Mouse (Mus musculus) erythroid progenitor cell, adult 5-6 weeks (primary cell): ENCODE data around the gene Galnt14. TPM values are rescaled to one million over a fixed set of nuclear protein-coding genes. Genes with fewer than 3 reads are reported as not detected.

ENCODE experiments used
- ATAC-seq: replicated peaks from 2 replicates; pipeline ENCODE4 v1.8.0; 2016; ENCODE audit warnings: moderate number of reproducible peaks, mild to moderate bottlenecking, moderate TSS enrichment, inconsistent platforms; ENCODE audit not compliant: poor library complexity, low FRiP score, severe bottlenecking
- total RNA-seq, 2 experiments: library from RNA; stranded (forward) in 1 of 2; stranded (reverse) in 1 of 2; fragments of 150-400 nt in 1 of 2; fragments of 186-747, 209-891 nt in 1 of 2; gene quantifications; 2 replicates each; pipeline versions ENCODE4 v1.2.3 to v1.2.4; 2015 to 2017; ENCODE audit warnings: low replicate concordance in 2 of 2

The Galnt14 gene
- not detected in 2 replicates for total RNA-seq (2015; ENCODE audit: low replicate concordance)
- total RNA-seq (2017; ENCODE audit: low replicate concordance): not detected in 2 replicates

DNA sequence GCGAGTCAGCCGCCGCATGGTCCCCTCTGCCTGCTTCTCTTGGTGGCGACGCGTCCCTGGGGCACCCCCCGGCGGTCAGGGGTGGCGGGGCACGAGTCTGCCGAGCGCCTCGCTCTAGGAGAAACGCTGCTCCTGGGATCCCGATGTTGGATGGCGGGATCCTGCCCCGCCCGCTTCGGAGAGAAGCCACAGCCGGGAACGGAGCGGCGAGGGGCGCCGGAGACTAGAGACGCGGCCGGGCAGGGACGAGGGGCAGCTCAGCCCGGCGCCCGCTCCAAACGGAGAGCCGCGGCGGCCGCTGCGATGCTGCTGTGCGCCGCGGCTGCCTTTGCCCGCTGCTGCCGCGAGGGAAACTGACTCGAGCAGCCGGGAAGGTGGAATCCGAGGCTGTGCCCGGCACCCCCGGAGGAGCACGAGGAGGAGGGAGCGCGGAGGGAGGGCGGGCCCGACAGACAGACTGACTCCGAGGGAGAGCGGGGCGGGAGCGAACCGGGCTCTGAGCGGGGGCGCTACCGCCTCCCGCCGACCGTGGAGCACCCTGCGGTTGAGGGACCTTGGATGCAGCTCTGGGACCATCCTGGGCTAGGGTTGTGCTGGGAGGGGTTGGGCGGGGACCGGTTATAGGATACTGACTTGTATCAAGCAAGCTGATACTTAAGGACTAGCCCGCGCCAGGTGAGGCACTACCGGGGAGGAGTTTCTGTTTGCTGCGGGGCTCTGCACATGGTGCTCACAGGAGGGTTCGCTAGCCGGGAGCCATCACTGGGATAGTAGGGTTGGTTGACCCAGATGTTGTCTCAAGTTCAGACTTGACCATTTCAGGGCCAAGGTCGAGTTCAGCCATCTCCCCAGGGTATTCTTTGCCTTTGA, at the start of gene Galnt14:
Gene Galnt14 (minus strand): TSS at position 412 of the 870 bp plus-strand sequence.
- ATAC-seq: no peak

DNA sequence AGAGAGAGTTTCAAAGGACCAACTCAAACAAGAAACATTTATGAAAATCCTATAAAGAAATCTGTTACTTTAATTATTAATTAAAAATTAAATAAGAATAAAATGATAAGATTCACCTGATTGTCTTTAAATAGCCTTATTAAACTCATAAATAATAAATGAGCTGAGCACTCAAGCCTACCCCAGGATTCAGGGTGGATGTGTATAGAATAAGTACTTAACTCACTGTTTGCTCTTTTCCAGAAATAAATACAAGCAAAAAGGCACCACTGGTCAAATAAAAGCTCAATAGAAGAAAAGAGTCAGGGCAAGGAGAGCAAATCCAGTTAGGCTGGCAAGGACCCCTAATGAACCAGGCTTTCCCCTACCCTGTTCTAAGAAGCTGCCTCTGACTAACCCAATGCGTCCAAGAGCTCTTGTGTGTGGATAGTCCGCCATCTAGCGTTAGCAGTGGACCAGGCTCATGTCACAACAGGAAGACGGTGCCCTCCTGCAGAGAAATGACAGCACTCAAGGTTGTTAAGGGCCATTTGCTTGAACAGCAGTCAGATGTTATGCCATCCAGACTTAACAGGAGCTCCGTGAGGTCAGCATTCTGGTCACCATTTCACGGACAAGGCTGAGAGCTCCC, 33.5 kb upstream of the Galnt14 start:
- ATAC-seq: no peak

DNA sequence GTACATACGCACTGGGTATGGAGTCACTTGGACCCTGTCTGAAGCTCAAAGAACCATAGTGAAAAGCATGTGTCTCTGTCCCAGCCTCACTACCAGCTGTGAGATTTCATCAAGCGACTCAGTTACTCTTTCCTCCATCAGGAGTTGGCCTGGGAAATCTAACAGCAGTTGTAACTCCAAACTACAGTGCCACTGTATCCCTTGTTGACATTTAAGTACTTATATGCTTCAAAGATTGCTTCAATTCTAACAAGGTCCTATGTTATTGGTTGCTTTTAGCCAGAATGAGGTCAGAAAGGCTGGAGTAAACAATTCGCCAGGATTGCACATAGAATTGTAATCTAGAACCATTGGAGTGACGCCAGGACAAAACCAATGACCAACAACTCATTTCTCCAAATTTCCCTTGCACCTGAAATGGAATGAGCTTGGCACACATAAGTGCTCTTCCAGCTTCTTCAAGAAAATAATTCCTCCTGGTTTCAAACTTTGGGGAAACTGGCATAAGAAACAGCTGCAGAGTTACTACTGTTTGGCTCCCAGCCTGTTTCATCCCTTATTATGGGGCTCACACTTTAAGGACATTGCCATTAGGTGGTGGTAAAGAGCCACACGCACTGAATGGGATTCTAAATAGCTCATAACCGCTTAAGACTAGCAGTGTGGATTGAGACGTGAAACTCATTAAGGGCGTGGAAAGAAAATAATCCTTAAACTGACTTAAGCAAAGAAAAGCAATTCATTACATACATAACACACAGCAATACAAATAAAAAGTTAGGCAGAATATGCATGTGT, 13.8 kb upstream of the Galnt14 start:
- ATAC-seq: no peak

DNA sequence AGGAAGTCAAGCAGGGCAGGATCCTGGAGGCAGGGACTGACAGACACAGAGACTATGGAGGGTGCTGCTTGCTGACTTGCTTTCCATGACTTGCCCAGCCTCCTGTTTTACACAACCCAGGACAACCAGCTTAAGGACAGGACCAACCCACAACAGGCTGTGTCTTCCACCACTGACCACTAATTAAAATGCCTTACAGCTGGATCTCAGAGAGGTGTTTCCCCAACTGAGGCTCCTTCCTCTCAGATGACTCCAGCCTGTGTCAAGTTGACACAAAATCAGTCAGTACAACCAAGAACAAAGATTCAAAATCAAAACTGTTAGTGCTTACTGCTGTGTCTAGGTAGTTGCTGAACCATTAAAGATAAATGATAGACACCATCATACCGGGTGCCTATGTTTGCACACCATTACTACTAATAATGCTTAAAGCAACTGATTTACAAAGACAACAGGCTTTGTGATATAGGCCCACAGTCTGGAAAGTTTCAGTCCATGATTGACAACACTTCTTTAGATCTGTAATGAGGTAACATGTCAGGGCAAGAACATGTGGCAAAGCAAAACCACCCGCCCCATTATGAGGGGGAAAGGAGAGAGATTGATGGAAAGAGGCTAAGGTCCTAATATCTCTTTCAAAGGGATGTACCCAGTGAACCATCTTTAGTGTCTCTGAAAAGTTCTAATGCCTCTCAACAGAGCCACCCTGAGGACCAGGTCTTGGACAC, 8.9 kb upstream of the Galnt14 start:
- no peak for ATAC-seq

DNA sequence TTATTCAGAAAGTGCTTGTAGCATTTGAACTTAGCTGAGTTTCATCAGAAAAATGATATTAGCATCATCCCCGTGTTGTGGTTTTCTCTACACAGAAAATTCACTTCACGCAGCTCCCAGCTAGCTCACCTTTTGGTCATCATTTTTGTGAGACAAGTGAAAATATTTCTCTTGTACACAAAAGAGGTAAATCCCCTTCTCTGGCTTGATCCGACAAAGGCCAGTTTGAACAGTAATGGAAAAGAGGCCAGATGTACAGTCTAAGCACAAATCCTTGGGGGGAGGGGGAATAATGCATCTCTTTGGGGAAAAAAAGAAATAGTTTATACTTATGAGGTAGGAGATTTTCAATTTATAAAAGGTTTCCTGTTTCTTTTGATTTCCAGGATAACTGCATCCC, 6.4 kb upstream of the Galnt14 start:
- ATAC-seq: no peak

DNA sequence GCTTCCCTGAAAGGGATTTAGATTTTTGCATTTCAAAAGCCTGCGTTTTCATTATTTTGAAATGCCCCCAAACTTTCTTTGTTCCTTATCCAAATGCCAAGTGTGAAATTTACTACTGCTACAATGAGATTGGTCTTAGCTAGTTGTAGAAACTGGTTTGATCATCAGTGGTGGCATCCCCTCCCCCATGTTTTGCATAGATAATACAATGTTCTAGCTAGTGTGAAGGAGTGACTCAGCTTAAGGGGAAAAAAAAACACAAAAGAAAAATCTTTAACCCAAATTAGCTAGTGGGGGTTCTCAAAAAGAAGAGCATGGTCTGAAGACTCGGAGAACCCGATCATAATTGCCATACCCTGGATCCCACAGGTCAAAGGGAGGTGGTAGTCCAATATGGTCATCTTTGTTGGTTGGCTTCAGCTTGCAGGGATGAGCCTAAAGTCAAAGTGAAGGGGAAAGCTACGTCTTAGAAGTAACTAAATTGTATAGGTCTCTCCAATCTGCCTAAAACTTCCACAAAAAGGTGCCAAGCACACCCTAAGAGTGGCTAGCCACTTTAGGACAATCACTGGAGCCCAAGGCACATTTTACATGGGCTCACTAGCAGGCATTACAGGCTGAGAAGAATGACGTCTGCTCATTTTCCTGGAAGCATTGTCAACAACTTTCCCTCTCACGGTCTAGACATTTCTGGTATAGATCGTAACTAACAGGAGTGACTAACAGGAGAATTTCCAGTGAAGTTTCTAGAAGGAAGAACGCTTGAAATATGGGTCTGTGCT, 4.4 kb upstream of the Galnt14 start:
- no peak for ATAC-seq

DNA sequence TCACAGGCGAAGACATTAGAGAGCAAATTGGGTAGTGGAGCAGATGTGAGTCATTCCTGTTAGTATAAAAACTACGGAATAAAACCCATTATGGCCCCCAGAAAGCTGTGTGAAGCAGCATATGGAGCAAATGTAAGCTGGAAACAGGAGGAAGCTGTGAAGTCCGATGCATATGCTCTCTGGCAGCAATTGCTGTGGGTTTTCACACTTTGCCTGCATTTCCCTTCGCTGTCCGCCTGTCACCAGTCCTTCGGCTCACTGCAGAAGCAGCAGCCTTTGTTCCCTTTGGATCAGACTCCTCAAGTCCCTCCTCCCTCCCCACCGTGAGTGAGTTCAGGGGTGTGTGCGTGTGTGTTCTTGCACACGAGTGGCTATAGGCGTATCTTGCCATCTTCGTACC, 3.1 kb upstream of the Galnt14 start:
- ATAC-seq: no peak

DNA sequence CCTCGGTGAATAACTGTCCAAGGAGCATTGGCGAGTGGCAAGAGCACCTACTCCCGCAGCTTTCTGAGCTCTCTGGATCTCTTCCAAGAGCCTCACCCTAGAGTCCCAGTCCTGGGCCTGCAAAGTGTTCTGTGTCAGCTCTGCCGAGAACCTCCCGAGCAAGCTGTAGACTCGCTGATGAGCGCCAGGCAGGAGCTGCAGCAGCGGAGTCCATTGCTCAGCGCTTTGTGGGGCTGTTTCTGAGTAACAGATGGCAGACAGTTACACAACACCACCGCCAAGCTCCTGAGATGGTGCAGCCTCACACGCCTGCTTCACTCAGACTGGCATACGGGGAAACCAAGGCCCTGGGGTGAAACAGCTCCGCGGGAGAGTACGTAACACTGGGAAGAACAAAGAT, 1.7 kb upstream of the Galnt14 start:
- ATAC-seq: no peak

DNA sequence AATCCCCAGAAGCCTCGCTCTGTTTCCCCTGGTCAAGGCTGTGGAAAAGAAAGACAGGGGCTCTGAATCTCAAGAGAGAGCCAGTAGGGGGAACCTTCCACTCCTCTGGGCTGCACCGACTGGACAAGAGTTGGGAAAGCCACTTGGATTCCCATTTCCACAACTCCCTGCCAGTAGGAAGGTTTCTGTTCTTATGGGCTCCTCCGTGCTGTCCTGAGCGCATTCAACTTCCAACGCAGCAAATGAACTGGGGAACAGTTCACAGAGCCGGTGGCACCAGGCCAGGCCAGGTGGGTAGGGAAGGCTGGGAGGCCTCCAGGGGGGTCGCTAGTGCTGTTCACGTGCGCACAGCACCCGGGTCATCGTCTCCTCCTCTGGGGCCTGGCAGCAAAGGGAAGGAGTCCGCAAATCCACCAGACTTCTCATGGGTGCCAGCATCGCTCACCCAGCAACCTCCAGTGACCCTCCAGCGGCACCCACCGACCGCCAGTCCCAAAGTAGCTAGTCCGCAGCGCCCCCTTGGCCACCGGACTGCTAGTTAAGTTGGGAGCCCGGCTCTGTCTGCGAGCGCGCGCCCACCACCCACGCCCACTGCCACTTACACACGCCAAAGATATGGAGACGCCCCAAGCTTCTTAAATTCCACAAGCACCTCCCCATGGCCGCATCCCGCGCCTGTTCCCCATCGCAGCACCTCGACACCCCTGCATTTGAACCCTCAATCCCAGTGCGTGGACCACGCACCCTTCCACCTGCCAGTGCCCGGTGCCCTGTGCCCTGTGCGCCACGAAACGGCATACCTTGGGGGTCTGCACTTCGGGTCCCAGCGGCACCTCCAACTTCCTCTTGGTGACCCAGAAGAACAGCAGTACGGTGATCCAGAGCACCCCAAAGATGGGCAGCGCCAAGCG, 867 bp downstream of the Galnt14 start:
- ATAC-seq: no peak

DNA sequence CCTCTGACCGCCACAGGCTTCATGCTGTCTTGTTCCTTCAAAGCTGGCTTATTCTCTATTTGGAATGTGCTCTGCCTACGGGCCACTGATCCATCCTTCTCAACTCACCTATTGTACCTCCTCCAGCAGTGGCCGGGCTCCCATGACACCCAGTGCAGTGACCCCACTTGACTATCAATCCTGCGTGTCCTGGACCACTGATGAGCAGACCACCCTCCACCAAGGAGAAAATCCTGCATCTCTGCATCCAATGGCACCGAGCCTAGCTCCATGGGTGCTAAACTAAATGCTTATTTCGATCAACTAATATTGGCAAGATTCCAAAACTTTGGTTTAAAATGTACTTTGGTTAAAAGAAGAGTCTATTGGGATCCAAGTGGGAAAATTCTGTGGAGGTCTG, 1.8 kb downstream of the Galnt14 start:
- ATAC-seq: no peak

DNA sequence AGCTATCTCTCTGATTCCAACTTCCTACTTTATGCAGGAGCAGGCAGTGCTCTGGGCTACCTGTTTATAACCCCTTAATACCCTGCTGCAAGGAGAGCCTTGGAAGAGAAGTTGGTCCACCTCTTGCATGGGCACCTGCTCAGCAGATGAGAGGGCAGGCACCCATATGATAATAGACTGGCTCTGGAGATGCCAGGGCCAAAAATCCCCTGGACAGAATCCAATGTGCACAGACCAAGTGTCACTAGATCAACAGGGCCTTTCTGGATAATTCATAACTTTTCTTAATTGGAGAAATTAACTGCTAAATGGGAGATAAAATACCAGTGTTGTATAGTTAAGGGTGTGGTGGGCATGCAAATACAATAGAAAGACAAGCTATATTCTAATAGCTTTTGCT, 6.7 kb downstream of the Galnt14 start:
- no peak for ATAC-seq

DNA sequence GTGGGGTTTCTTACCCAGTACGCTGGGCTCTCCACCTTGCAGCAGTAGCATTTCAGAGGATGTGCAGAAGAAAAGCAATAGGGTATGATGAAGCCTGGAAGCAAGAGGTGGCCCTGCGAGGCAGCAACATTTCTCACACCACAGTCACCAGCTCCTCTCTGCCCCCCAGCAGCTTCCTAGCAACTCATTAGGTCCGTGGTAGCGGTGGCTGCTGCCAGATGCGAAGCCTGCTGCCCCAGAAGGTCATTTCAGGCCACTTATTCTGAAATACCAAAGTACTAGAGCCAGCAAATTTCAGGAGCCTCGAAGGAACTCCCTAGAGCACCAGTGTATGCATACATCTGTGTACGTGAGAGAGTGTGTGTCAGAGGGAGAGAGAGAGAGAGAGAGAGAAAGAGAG, 9.2 kb downstream of the Galnt14 start:
- ATAC-seq: no peak

DNA sequence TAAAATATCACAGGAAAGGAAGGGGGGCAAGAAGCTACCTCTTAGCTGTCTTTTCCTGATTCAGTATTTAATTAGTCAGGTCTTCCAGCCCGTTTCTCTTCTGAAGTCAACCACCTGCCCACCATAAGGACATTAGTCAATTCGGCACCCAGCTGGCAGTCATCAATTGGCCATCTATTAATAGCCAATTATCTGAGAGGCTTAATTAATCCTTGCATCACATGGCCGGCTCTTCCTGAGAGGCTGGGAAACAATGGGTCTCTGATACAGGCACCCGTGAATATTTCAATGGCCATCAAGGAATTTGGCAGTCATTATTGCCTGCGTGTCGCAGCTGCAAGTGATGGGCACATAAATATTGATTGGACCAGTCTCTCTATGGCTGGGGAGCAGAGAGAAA, 10.4 kb downstream of the Galnt14 start:
- ATAC-seq: no peak

DNA sequence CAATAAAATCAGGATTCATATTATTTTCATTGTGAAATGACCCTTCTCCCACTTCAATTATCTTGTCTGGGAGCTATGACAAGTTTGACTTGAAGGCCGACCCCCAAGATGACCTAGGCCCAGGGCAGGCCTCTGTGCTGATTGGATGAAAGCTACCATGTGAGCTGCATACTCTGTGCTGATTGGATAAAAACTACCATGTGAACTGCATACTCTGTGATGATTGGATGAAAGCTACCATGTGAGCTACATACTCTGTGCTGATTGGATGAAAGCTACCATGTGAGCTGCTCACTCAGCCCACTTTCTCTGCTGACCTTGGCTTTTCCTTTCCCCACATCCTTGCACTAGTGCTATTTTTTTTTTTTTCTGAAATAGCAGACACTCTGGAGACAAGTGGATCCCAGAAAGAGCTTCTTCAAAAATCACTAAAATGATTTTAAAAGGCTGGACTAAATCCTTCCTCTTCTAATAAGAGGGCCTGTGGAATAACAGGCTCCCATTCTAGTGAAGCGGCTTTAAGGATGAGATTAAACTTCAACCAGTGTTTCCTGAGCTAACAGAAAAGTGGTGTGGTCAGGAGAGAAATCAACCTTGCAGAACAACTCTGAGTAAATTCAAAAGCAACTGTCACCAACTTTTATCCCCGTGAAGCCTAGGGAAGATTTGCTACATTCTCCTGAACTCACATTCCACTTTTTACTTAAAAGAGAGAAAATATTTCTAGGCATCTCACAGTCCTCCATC, 15.9 kb downstream of the Galnt14 start:
- ATAC-seq: no peak

DNA sequence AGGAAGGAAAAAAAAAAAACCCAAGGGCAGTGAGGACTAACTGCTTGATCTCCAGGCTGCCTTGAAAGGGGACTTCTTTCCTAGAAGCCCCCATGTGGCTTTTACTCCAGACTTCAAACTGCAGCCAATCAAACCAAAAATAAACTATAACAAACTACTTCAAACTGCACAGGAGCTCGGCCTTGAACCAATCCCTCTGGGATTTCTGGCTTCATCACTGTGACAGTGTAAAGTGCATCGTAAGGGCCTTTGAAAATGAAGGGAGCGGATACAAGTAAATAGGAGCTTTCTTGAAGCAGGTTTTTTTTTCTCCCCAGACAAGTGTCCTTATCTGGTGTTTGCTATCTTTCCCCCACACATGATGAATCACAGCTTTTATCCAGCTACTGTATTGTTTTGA, 22.0 kb downstream of the Galnt14 start:
- no peak for ATAC-seq

DNA sequence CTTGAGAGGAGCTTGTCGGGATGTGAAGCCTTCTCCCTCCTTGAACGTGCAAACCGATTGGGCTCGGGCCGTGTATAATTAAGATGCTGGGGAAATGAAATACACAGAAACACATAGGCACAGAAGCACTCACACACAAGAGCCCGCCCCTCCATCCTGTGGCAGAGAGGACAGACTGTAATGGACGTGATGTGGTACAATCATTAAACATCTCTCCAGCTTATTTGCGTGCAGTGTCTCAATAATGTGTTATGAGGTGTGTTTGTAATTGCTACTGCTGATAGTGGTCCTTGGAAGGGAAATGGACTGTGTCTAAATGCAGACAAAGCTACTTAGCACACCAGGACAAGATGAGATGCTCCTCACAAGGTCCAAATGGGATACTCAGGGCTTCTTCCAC, 24.0 kb downstream of the Galnt14 start:
- no peak for ATAC-seq

DNA sequence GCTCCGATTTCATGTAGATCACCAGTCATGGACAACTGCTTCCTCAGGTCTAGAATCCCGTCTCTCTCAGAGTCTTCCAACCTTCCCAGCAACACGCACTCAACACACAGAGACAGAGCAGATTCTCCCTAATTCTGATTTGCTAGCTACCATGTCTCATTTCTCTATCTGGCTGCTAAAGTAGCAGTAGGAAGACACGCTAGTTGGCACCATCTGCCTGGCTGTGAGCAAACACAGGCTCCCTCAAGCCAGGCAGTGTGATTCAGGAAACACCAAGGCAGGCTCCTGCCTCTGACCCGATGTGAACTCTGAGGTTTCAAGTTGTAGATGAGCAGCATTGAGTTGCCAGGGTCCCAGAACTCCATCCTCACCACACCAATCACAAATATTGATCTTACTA, 25.5 kb downstream of the Galnt14 start:
- ATAC-seq: no peak

DNA sequence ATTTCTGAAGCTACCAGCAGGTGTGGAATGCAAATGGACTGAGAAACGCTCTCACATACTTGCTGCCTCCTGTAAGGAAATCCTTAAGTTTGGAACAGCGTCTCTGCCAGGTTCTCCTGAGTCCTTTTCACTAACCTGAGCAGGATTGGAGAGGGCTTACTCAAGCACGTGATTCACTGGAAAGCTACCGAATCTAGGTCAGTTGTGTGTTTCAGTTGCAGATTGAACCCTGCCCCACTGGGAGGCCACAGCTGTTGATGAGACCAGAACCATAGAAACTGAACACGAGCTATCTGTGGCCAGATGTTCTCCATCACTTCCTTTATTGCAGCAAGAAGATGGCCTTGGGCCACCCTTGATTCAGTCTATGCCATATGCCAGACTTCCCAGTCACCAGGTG, 38.3 kb downstream of the Galnt14 start:
- no peak for ATAC-seq
